Mouse (Mus musculus) cerebellum, postnatal 36 days (tissue): ENCODE results near the gene Epb41.

Source experiments
- DNase-seq, 2 experiments: peaks; one replicate each; pipeline ENCODE4 v3.0.0; 2021 to 2022; ENCODE audit warnings: mixed read lengths in 2 of 2

The Epb41 gene

DNA sequence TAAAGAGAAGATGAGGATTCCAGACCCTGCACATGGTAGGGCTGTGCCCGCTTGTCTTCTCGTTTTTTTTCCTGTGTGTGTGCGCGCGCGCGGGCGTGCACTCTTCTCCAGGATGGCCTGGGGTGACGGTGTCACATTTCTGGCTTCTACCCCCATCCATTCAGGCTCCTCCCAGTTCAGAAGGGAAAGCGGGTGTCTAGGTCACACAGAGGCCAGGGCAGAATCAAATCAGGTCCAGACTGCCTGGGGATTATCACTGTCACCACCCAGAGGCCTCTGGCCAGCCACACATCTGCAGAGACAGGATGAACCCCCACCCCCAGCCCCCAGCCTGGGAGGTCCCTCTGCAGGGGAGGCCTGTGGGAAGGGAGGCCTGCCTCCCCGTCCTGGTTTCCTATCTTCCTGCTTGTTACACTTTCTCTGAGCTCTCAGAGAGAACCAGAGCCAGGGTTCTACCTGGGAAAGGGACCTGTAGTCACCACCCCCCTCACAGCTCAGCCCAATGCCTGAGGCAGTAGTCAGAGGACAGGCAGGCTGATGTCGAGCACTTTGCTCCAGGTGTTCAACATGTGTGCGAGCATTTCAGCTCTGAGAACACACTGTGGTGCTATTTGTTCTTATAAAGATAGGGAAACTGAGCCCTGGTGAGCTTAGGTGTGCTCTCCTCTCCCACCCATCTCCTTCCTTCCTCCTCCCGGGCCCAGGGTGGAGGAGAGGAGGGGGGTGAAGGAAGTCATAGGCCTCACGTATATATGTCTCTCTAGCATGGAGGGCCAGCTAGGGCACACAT is 156.2 kb downstream of the Epb41 start:
- no peak for DNase-seq

DNA sequence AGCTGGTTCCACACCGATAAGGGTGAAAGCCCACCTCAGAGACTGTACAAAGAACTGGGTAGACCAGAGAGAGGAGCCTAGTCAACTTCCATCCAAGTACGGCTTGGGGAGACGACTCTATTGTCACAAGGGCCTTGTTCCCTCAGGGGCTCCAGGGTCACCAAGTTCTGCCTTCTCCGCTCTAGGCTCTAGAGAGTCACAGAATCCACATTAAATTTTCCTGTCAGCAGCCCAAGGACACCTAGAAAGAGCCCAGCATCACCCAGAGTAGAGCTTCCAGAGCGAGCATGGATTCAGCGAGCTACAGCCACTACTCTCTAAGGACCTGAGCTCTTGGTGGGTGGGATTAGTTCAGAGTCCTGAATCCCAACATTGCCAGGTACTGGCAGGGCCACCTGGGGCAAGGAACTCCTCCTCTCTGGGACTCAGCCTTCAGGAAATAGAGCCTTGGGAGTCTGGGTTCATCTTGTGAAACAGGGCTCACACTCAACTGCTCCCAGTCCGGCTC is 157.0 kb downstream of the Epb41 start:
- no peak for DNase-seq

DNA sequence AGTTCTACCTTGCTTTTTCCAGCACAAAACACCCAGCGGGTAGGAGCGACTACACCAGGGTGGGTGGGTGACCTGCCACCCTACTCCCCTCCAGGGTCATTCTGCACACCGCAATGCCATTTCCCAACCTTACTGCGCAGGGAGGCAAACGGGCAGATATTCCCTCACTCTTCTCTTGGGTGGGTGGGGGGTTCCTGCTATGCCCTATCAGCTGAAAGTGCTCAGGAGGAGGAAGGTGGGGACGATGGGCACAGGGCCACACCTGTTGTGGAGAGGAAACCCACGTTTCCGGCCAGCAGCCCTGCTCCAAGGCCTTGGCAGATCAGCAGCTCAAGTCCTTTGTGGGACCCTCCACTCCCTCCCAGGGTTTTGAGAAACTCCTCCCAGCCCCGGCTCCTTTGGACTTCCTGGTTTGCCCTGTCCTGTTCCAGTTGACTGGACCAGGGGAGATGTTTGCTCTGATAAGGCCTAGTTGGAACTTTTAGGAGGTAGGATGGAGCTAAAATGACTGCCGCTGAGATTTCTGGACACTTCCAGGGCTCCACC is 158.0 kb downstream of the Epb41 start:
- DNase-seq: no peak

- DNase-seq: peak; percentile 66 to 76
Measured at GRCm38 (mm10) chr4:131916425-131916824, 158.7 kb downstream of the Epb41 start.

DNA sequence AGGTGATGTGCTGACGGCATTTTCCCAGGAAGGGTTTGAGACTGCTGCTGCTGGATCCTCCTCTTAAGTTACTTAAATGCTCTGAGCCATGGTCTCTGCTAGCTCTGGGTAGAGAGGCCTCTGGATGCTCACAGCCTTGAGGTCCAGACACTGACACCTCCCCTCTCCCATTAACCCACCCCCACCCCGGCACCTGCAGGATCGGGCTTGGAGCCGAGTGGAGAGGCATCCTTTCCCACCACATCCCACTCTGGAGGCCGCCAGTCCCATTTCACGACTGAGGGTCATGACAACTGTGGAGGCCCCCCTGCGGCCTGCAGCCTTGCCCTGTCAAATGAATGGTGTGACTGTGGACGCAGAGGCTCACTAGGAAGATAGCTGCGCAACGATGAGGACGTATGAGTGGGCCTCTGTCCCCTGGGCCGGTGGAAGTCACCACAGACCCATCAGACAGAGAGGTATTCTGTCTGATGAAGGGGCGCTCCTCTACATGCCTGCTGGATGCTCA is 159.2 kb downstream of the Epb41 start:
- no peak for DNase-seq

DNA sequence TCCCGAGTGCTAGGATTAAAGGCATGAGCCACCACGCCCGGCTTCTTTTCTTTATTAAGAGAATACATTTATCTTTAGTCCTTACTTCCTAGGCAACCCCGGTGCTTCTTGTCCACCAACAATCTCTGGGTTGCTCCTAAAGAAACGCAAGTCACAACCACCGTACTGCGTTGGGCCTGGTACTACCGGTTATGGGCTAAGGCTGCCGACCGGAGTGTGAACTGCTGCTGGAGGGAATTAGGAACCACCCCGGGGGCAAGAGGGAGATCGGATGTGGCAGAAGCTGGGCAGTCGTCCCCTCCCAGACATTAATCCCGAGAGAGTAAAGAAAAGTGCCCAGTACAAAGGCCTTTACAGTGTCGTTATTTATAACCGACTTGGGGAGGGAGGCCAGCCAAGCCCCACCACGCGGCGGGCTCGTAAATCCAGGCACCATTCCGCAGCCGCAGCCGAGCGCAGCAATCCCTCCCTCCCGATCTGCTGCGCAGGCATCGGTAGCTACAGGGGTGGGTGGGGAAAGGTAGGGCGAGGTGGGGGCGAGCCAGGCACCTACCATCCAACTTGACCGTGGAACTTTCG is 160.1 kb downstream of the Epb41 start:
- DNase-seq: no peak

- no peak for DNase-seq
Measured at GRCm38 (mm10) chr4:131914046-131914643, 161.0 kb downstream of the Epb41 start.

DNA sequence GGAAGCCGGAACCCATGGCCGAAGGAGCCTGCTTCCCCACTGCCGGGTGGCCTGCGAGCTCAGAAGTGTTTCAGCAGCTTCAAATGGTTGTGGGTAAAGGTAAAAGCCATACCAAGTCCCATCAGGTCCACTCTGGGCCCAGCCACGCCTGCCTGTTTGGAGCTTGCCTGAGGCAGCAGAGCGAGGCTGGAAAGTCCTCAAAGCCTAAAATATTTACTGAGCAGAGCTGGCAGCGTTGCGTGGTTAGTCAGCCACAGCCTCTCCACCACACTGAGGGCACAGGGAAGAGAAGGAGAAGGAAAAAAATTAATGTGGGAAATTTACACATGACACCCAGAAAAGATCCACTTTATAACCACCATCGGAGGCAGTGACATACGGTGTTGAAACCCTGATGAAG is 161.6 kb downstream of the Epb41 start:
- DNase-seq: no peak

DNA sequence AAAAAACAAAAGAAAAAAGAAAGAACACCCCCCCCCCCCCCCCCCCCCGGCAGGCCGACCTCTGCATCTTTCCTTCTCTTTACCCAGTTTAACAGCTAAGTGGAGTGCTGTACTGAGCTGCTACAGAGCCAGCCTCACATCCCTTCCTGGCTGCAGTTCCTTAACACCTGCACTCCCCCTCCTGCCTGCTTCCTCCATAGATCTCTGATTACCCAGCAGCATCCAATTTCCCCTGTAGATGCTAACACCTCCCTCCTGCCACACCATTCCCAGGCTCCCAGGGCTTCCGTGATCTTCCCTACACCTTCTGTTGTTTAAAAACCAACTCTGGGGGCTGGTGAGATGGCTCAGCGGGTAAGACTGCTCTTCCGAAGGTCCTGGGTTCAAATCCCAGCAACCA is 163.6 kb downstream of the Epb41 start:
- DNase-seq: no peak

GRCm38 (mm10) chr4:131910237-131910994 is 164.7 kb downstream of the Epb41 start:
- DNase-seq: no peak

- DNase-seq: no peak
Measured at GRCm38 (mm10) chr4:131907912-131908311, 167.2 kb downstream of the Epb41 start.

- DNase-seq: no peak
Measured at GRCm38 (mm10) chr4:131906423-131906822, 168.7 kb downstream of the Epb41 start.

GRCm38 (mm10) chr4:131904478-131904877 is 170.6 kb downstream of the Epb41 start:
- peak; percentile 35 to 39 for DNase-seq

DNA sequence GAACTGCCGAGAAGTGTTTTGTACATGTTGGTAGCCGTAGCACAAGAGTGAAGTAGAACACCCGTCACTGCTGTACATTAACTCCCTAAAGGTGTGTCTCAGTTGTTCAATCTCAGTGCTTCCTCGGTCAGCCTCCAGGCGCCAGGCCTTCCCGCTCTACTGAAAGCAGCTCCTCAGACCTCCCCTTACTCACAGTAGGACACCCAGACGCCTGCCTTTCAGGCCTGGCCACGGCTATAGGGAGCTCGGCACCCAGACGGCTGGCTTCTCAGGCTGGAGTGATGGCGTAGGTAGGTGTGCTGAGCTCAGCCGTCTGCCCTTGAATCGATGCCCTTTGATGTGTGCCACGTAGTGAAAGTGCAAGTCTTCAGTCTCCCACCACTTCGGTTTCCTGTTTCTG is 174.0 kb downstream of the Epb41 start:
- DNase-seq: no peak

DNA sequence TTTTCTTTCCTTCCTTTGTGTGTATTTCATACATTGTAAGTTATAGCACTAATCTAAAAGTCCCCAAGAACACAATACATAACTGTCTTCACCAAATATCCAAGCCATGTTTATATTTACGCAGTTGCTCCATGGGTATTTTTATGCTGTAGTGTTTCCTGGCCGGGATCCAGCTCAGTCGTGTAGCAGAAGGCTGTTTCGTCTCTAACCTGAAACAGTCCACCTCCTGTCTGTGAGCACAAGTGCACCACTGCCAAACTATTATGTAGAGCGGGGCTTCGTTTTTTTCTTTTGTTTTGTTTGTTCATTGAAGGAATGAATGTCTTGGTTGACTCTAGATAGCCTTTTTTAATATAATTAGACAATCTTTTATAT is 176.0 kb downstream of the Epb41 start:
- DNase-seq: peak; percentile 60 to 69

DNA sequence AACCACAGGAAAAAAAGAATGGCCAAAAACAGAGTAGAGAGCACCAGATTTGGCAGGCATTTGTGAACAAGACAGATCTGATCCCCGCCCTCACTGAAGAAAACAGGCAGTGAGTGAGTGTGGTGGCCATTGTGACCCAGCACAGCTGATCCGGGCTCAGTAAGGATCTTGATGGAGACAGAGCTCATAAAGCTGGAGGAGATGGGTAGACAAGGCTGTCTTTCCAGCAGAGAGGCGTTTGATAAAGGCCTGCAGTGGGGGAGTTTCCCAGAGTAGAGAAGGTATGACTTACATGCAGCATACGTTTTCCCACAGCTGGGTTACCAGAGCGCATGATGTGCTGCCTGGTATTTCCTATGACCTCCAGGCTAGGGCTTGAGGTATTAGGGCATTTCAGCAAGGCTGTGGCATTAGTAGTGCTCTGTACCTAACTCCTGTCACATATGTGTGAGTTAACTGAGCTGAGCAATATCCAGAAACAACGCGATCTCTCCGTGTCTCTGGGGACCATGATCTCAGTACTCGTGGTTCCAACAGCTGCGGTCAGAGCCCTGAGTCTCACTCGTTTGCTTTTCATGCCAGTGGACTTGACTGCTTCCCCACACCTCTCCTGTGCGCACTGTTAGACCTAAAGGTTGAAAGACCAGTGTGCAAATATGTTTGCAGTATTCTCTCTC is 176.5 kb downstream of the Epb41 start:
- no peak for DNase-seq

GRCm38 (mm10) chr4:131897787-131898186 is 177.3 kb downstream of the Epb41 start:
- no peak for DNase-seq

GRCm38 (mm10) chr4:131897109-131897508 is 178.0 kb downstream of the Epb41 start:
- DNase-seq: no peak

GRCm38 (mm10) chr4:131890692-131891091 is 184.4 kb downstream of the Epb41 start:
- no peak for DNase-seq

DNA sequence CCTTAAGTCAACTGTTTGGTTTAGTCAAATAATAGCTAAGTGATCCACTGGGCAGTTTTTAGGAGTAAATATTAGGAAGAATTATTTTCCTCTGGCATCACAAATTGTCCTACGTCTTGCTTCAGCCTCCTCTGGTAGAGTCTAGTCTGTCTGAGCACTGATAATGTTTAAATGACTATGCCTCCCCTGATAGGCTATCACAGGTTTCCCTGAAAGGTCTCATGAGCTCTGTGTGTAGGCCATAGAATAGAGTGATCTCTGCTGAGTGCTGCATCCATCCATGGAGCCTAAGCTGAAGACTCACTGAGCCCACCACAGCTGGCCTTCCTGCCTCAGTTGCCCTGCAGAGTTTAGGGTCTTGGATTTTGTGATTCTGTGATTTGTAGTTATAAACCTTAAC is 186.6 kb downstream of the Epb41 start:
- no peak for DNase-seq

GRCm38 (mm10) chr4:131885376-131885775 is 189.7 kb downstream of the Epb41 start:
- no peak for DNase-seq

DNA sequence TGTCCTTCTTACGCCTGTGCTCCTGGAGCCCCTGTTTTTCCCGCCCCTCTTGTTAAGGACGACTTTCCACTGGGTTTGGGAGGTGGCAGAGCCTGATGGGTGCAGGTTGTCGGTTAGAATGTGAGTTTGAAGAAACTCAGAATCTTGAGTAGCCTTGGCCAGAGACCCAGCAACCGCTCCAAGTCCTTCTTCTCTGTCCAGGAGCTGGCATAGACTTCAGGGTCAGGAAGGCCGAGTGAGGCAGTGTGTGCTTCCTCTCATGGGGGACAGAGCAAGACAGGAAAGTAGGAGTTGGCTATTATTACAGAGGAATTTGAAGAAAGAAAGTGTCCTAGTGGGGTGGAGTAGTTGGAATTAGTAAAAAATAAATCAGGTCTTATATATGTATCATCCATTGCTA is 191.6 kb downstream of the Epb41 start:
- no peak for DNase-seq
